Mouse (Mus musculus) mesoderm, embryonic 11.5 days (tissue): ENCODE measurements at regions not wholly inside any gene's neighbourhood (a gene's known extent, or its start where the extent isn't known, plus 50 kb on each side); places are given as distances from the start of the nearest gene placed in this dataset.
A peak's percentile ranks its signal among the peaks of the same experiment; 100 is the strongest.

Experiments
- DNase-seq: peaks from one replicate; pipeline ENCODE4 v3.0.0-alpha.2; 2012; ENCODE audit warnings: low read depth, low spot score

GRCm38 (mm10) chr4:87667556-87668154 lies 365.5 kb downstream of the Mllt3 start:
- DNase-seq, result no peak

- no peak for DNase-seq
These were observed 368.0 kb downstream of the Mllt3 start for GRCm38 (mm10) chr4:87665149-87665548.

- DNase-seq, result no peak
These were observed 370.3 kb downstream of the Mllt3 start for GRCm38 (mm10) chr4:87662876-87663275.

- no peak for DNase-seq
These were observed 374.8 kb downstream of the Mllt3 start for GRCm38 (mm10) chr4:87658316-87658715.

- DNase-seq, result no peak
These were observed 375.3 kb downstream of the Mllt3 start for GRCm38 (mm10) chr4:87657855-87658254.

- no peak for DNase-seq
These were observed 379.6 kb downstream of the Mllt3 start for GRCm38 (mm10) chr4:87653440-87654165.

GRCm38 (mm10) chr4:87652314-87652934 lies 380.7 kb downstream of the Mllt3 start:
- no peak for DNase-seq

GRCm38 (mm10) chr4:87651275-87651674 lies 381.9 kb downstream of the Mllt3 start:
- no peak for DNase-seq

- no peak for DNase-seq
These were observed 382.3 kb downstream of the Mllt3 start for GRCm38 (mm10) chr4:87650837-87651236.

- no peak for DNase-seq
These were observed 382.8 kb downstream of the Mllt3 start for GRCm38 (mm10) chr4:87650393-87650792.

GRCm38 (mm10) chr4:87648919-87649318 lies 384.2 kb downstream of the Mllt3 start:
- no peak for DNase-seq

GRCm38 (mm10) chr4:87647932-87648911 lies 384.9 kb downstream of the Mllt3 start:
- peak; percentile 74 for DNase-seq

GRCm38 (mm10) chr4:87642002-87642401 lies 391.2 kb downstream of the Mllt3 start:
- no peak for DNase-seq

- no peak for DNase-seq
These were observed 391.6 kb downstream of the Mllt3 start for GRCm38 (mm10) chr4:87641551-87641950.

GRCm38 (mm10) chr4:87638380-87638646 lies 394.9 kb downstream of the Mllt3 start:
- no peak for DNase-seq

GRCm38 (mm10) chr4:87637629-87638379 lies 395.4 kb downstream of the Mllt3 start:
- DNase-seq, result peak; percentile 61

GRCm38 (mm10) chr4:87611116-87611515 lies 380.8 kb upstream of the Slc24a2 start:
- no peak for DNase-seq

- no peak for DNase-seq
These were observed 363.4 kb upstream of the Slc24a2 start for GRCm38 (mm10) chr4:87593644-87594043.

GRCm38 (mm10) chr4:87590797-87591196 lies 360.5 kb upstream of the Slc24a2 start:
- DNase-seq, result no peak

- DNase-seq, result peak; percentile 76
These were observed 347.9 kb upstream of the Slc24a2 start for GRCm38 (mm10) chr4:87578164-87578563.

GRCm38 (mm10) chr4:87570950-87571349 lies 340.7 kb upstream of the Slc24a2 start:
- no peak for DNase-seq
